Mouse (Mus musculus) heart, postnatal 25 days (tissue): ENCODE data around the gene Lima1. TPM values are rescaled to one million over a fixed set of nuclear protein-coding genes. Genes with fewer than 3 reads are reported as not detected.
"Not testable (repeated sequence)": the region's sequence is repeated elsewhere in the genome, so short reads cannot be mapped to it uniquely, and the experiment has no call there.

Experiments used
- DNase-seq: peaks from one replicate; pipeline ENCODE4 v3.0.0; 2022; ENCODE audit warnings: low spot score
- intact Hi-C: fragments of 180-260 bp; cut with DNase I; formaldehyde crosslinking; loops from one replicate; pipeline ENCODE4 v1.15.1; 2025
- total RNA-seq, 2 experiments: library from RNA; stranded (reverse); gene quantifications; 2 replicates each; pipeline ENCODE4 v1.2.3; 2021

Gene Lima1
- total RNA-seq = 10 to 100 TPM; 17.9 to 20.2 TPM

- peak; percentile 75 for DNase-seq
- intact Hi-C loops = no loop called here
Measured at GRCm38 (mm10) chr15:99875334-99875869, at the start of gene Lima1. TSS of gene Lima1 (minus strand) at chr15:99875456.

GRCm38 (mm10) chr15:99919601-99920158 is 44.4 kb upstream of the Lima1 start:
- DNase-seq = no peak
- intact Hi-C loops = no loop called here

GRCm38 (mm10) chr15:99917264-99917663 is 42.0 kb upstream of the Lima1 start:
- DNase-seq = no peak
- intact Hi-C loops = no loop called here

- DNase-seq = no peak
- intact Hi-C loops = no loop called here
Measured at GRCm38 (mm10) chr15:99914613-99915012, 39.4 kb upstream of the Lima1 start.

- DNase-seq = no peak
- intact Hi-C loops = no loop called here
Measured at GRCm38 (mm10) chr15:99911785-99912184, 36.5 kb upstream of the Lima1 start.

GRCm38 (mm10) chr15:99909339-99909996 is 34.2 kb upstream of the Lima1 start:
- intact Hi-C loops = loop anchor here (2.0 to 10.0 kb wide), 2 partner anchors 313 to 415 kb away; no protein-coding TSS in a partner anchor

GRCm38 (mm10) chr15:99907514-99907913 is 32.3 kb upstream of the Lima1 start:
- DNase-seq = no peak
- intact Hi-C loops = loop anchor here (10.0 kb wide), 1 partner anchor 413 kb away; no protein-coding TSS in a partner anchor

More at GRCm38 (mm10) chr15:99909339-99909996, 34.2 kb upstream of the Lima1 start:
- DNase-seq = not testable (repeated sequence)

GRCm38 (mm10) chr15:99907041-99907440 is 31.8 kb upstream of the Lima1 start:
- no peak for DNase-seq
- intact Hi-C loops = loop anchor here (10.0 kb wide), 1 partner anchor 412 kb away; no protein-coding TSS in a partner anchor

- DNase-seq = no peak
- intact Hi-C loops = loop anchor here (1.0 to 10.0 kb wide), 4 partner anchors 65 to 410 kb away; partner anchors contain the start of gene Gpd1
Measured at GRCm38 (mm10) chr15:99904841-99905240, 29.6 kb upstream of the Lima1 start.

GRCm38 (mm10) chr15:99904333-99904732 is 29.1 kb upstream of the Lima1 start:
- intact Hi-C loops = loop anchor here (1.0 to 10.0 kb wide), 4 partner anchors 64 to 410 kb away; partner anchors contain the start of gene Gpd1

GRCm38 (mm10) chr15:99903227-99903626 is 28.0 kb upstream of the Lima1 start:
- intact Hi-C loops = loop anchor here (5.0 to 10.0 kb wide), 2 partner anchors 186 to 408 kb away; partner anchors contain the start of gene Gpd1

More at GRCm38 (mm10) chr15:99904333-99904732, 29.1 kb upstream of the Lima1 start:
- DNase-seq = peak; percentile 59

GRCm38 (mm10) chr15:99902786-99903185 is 27.5 kb upstream of the Lima1 start:
- no peak for DNase-seq
- intact Hi-C loops = loop anchor here (5.0 to 10.0 kb wide), 2 partner anchors 185 to 408 kb away; partner anchors contain the start of gene Gpd1

More at GRCm38 (mm10) chr15:99903227-99903626, 28.0 kb upstream of the Lima1 start:
- DNase-seq = no peak

- DNase-seq = no peak
- intact Hi-C loops = no loop called here
Measured at GRCm38 (mm10) chr15:99896621-99897020, 21.4 kb upstream of the Lima1 start.

GRCm38 (mm10) chr15:99891355-99891754 is 16.1 kb upstream of the Lima1 start:
- intact Hi-C loops = no loop called here
- no peak for DNase-seq

GRCm38 (mm10) chr15:99890412-99891236 is 15.4 kb upstream of the Lima1 start:
- DNase-seq = no peak
- intact Hi-C loops = no loop called here

- DNase-seq = no peak
- intact Hi-C loops = no loop called here
Measured at GRCm38 (mm10) chr15:99889275-99889874, 14.1 kb upstream of the Lima1 start.

GRCm38 (mm10) chr15:99887130-99887529 is 11.9 kb upstream of the Lima1 start:
- intact Hi-C loops, DNase-seq: not testable (repeated sequence)

GRCm38 (mm10) chr15:99884038-99884437 is 8.8 kb upstream of the Lima1 start:
- no peak for DNase-seq
- intact Hi-C loops = no loop called here

- intact Hi-C loops = no loop called here
- no peak for DNase-seq
Measured at GRCm38 (mm10) chr15:99878541-99878940, 3.3 kb upstream of the Lima1 start.
